Mouse (Mus musculus) neutrophil, adult 83 days (primary cell): ENCODE results near the gene Cd160. TPM values are rescaled to one million over a fixed set of nuclear protein-coding genes. Genes with fewer than 3 reads are reported as not detected.

Source experiments
- total RNA-seq, 2 experiments: library from RNA; stranded (reverse); gene quantifications; one replicate each; pipeline ENCODE4 v1.2.4; 2023

The Cd160 gene
- not detected for total RNA-seq

DNA sequence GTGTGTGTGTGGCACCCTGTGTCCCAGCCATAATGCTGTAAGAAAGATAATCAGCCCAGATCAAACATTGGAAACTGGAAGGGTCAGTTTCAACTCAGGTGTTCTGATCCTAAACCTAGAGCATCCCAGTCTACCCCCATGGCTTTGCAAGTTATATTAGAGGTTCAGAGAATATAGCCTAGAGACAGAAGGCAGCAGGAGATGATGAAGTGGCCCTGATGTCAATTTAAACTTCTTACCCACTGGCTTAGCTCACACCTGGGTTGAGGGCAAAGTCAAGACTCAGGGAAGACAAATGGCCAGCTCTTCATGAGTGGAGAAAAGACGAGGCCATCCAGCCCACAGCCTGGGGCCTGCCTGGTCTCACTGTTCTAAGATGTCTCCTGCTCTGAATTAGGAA is at the start of gene Cd160, which contains the start of gene Pdzk1:
Gene Cd160 (minus strand): TSS at position 368 of the 400 bp plus-strand sequence.
Gene Pdzk1 (plus strand): TSS at position 301 of the 400 bp plus-strand sequence.

Other genes starting within 250 kb of the Cd160 start
- 10 to 100 TPM; 14.2 to 18.0 TPM for gene Polr3gl, start 235.2 kb downstream of the Cd160 start, total RNA-seq
- not detected for gene Ankrd34a, start 232.7 kb downstream of the Cd160 start, total RNA-seq
- gene Lix1l, start 228.2 kb downstream of the Cd160 start, total RNA-seq = under 1 TPM; 0.68 to 0.73 TPM
- gene Rbm8a, start 199.4 kb downstream of the Cd160 start, total RNA-seq = 10 to 100 TPM; 49.4 to 49.5 TPM
- 10 to 100 TPM; 12.7 to 14.2 TPM for gene Pex11b, start 194.0 kb downstream of the Cd160 start, total RNA-seq
- gene Gm42957, start 193.9 kb downstream of the Cd160 start, total RNA-seq = not detected
- 1 to 10 TPM in 1 of 2 experiments, under 1 TPM in 1; 0.79 to 1.4 TPM for gene Itga10, start 183.8 kb downstream of the Cd160 start, total RNA-seq
- not detected for gene Ankrd35, start 159.2 kb downstream of the Cd160 start, total RNA-seq
- 10 to 100 TPM; 38.3 to 43.9 TPM for gene Pias3, start 133.0 kb downstream of the Cd160 start, total RNA-seq
- gene Nudt17, start 120.8 kb downstream of the Cd160 start, total RNA-seq = 1 to 10 TPM; 1.1 TPM
- gene Polr3c, start 101.7 kb downstream of the Cd160 start, total RNA-seq = 10 to 100 TPM; 38.8 to 41.8 TPM
- 10 to 100 TPM; 62.1 to 65.0 TPM for gene Rnf115, start 101.7 kb downstream of the Cd160 start, total RNA-seq
- not detected for gene Pdzk1, start 67 bp downstream of the Cd160 start, total RNA-seq
- under 1 TPM; 0.13 to 0.93 TPM for gene Gja5, start 75.3 kb upstream of the Cd160 start, total RNA-seq
- 10 to 100 TPM; 10.8 TPM for gene Gpr89, start 76.0 kb upstream of the Cd160 start, total RNA-seq
- gene Gja8, start 96.7 kb upstream of the Cd160 start, total RNA-seq = not detected